Mouse (Mus musculus) midbrain, embryonic 16.5 days (tissue): Measurements from ENCODE around the gene Armc2. TPM values are rescaled to one million over a fixed set of nuclear protein-coding genes. Genes with fewer than 3 reads are reported as not detected.
A peak's percentile ranks its signal among the peaks of the same experiment; 100 is the strongest.

Experiments used
- ATAC-seq: fragments of 200-750 bp; cut with Nextera tagmentation; 2 replicates; pipeline ENCODE4 v1.8.0; 2017; ENCODE audit warnings: moderate TSS enrichment
- H3K27ac ChIP-seq: fragments of 300-500 bp; sonication (generic); 2 replicates; pipeline ENCODE4 v1.5.1; 2014; ENCODE audit warnings: mild to moderate bottlenecking, low read length, mixed read lengths
- H3K27me3 ChIP-seq: fragments of 300-500 bp; sonication (generic); 2 replicates; pipeline ENCODE4 v1.6.1; 2014; ENCODE audit warnings: low read depth, low read length, mixed read lengths; ENCODE audit not compliant: control insufficient read depth, insufficient read depth
- H3K36me3 ChIP-seq: fragments of 300-500 bp; sonication (generic); 2 replicates; pipeline ENCODE4 v1.6.1; 2014; ENCODE audit warnings: mild to moderate bottlenecking, low read length, moderate library complexity, mixed read lengths; ENCODE audit not compliant: control insufficient read depth, insufficient read depth
- H3K4me1 ChIP-seq: fragments of 300-500 bp; sonication (generic); 2 replicates; pipeline ENCODE4 v1.6.1; 2014; ENCODE audit warnings: mild to moderate bottlenecking, low read length, mixed read lengths; ENCODE audit not compliant: control insufficient read depth, insufficient read depth
- H3K4me2 ChIP-seq: fragments of 300-500 bp; sonication (generic); 2 replicates; pipeline ENCODE4 v1.6.1; 2014; ENCODE audit warnings: mild to moderate bottlenecking, low read length, mixed read lengths
- H3K4me3 ChIP-seq: fragments of 300-500 bp; sonication (generic); 2 replicates; pipeline ENCODE4 v1.5.1; 2014; ENCODE audit warnings: low read depth, mild to moderate bottlenecking, low read length, moderate library complexity, mixed read lengths
- H3K9ac ChIP-seq: fragments of 300-500 bp; sonication (generic); 2 replicates; pipeline ENCODE4 v1.6.1; 2014; ENCODE audit warnings: low read depth, low read length, mixed read lengths
- H3K9me3 ChIP-seq: fragments of 300-500 bp; sonication (generic); replicated peaks from 2 replicates; pipeline ENCODE4 v1.6.1; 2014; ENCODE audit warnings: mild to moderate bottlenecking, low read length, mixed read lengths; ENCODE audit not compliant: control insufficient read depth, poor library complexity, severe bottlenecking
- WGBS: fragments of 180-500 bp; shearing (Covaris S2); extraction: QIAGEN DNeasy Blood & Tissue Kit; methylation state at CpG from one replicate; pipeline ENCODE4 v1.1.7; 2014; 5-methylcytosine and 5-hydroxymethylcytosine counted together
- polyA plus RNA-seq: library from polyadenylated mRNA; unstranded; fragments of >200 nt; fragmentation: Nextera tagmentation; extraction: Ambion mirVana; gene quantifications from 2 replicates; pipeline ENCODE4 v1.2.1, GENCODE M21; 2015

The Armc2 gene
- polyA plus RNA-seq, 1 experiment from 2014 or later, result 12.1 TPM

DNA sequence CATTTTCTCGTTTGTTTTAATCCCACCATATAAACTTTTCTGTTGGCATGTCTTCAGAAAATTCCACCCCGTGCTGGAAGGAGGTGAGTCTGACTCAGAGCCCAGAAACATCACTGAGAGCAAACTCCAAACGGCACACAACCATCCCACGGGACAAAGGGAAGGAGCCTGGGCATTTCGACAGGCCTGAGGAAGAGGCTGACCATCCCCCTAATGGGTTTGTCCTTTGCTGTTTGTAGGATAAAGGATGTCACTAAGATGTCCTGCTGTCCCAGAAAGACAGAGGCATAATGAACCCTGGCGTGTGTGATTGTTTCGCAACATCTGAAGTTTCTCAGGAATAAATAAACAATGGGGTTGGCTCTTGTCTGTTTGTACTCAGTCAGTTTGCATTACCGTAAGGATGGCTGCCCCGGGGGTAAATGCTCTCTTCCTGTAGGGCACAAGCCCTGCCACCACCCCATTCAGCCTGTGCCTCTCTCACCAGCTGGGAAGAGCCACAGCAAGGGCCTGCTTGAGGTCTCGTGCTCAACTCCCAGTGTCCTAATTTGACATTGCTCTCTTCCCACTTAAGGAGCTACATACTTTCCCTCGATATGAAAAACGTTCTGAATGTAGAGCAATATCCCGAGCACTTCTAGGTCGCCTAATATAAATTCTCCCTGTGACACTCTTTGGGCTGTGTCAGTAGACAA is 26.7 kb downstream of the Armc2 start:
- Histone ChIP-seq H3K4me1 (peaks cover 3% of the 10 kb centered on the region; the same call in 1 of the 2 replicates), H3K4me3 (no peak overlapping the region), H3K27ac (no peak overlapping the region), H3K9me3 (no peaks in the 10 kb centered on the region), H3K9ac (no peak overlapping the region), H3K4me2 (no peak overlapping the region), H3K36me3 (no peaks in the 10 kb centered on the region), H3K27me3 (no peaks in the 10 kb centered on the region; the same call in 1 of the 2 replicates)
- WGBS, result 18% methylated on average over 14 of the region's 14 CpGs
- no peak for ATAC-seq

DNA sequence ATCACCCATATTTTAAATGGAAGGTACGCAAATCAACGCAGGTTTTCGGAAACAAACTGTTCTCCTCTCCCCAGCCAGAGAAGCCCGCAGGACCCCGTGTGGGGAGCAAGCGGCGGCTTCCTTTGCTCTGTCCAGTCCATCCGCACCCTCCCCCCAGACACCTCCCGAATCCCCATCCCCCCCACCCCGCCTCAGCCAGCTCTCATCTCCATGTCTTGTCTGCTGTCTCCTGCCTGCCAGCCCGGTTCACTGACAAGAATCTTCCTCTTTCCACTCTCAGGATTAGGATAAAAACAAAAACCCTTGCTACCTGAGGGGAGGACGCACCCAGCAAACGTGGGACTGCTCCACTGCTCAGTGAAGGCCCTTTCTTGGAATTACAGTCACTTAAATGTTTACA is 27.3 kb downstream of the Armc2 start:
- 17% methylated on average over 13 of the region's 13 CpGs for WGBS
- Histone ChIP-seq H3K27me3 (no peaks in the 10 kb centered on the region; the same call in 1 of the 2 replicates), H3K9ac (no peak overlapping the region), H3K4me3 (no peak overlapping the region), H3K4me2 (no peak overlapping the region), H3K4me1 (peaks cover 3% of the 10 kb centered on the region; the same call in 1 of the 2 replicates), H3K36me3 (no peaks in the 10 kb centered on the region), H3K27ac (no peak overlapping the region), H3K9me3 (no peaks in the 10 kb centered on the region)
- no peak for ATAC-seq

DNA sequence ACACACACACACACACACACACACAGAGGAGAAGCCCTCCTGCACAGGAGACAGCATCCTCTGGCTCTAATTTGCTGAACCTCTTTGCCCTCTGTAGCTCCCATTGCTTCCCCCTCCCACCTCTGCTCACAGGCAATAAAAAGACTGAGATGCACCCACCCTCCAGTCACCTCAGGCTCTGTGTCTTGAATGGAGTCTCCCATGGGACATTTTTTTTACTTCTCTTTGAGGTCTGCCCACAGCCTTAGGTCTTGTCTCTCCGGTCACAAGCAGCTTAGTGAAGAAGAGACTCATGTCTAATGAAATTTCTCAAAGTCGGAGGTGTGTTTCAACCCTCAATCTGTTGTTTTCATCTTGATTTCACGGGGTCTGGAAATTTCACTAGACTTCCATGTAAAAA is 29.3 kb downstream of the Armc2 start:
- Histone ChIP-seq H3K27ac (no peak overlapping the region), H3K4me1 (peaks cover 3% of the 10 kb centered on the region; the same call in 1 of the 2 replicates), H3K9ac (no peak overlapping the region), H3K27me3 (no peaks in the 10 kb centered on the region; the same call in 1 of the 2 replicates), H3K9me3 (no peaks in the 10 kb centered on the region), H3K4me3 (no peak overlapping the region), H3K36me3 (no peaks in the 10 kb centered on the region), H3K4me2 (no peak overlapping the region)
- no peak for ATAC-seq
- 89% methylated on average over 3 of the region's 3 CpGs for WGBS

DNA sequence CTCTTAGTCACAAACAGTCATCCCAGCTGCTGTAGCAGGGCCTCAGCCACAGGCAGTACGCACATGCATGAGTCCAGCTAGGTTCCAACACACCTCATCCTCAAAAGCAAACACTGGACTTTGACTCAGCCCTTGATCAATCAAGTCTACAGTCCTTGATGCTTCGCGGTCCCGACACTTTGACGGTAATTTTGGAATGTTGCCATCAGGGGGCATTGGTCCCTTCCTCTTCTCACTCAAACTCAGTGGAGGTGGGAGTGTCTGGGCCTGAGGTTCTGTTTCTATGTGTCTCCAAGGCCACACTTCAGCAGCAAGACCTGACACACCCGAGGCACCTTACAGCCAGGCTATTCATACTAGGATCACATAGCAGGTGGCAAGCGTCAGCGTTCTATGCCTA is 32.1 kb downstream of the Armc2 start:
- H3K9ac ChIP-seq, result no peak overlapping the region
- no peak overlapping the region for H3K4me3 ChIP-seq
- no peak overlapping the region for H3K27ac ChIP-seq
- WGBS, result 89% methylated on average over 8 of the region's 8 CpGs
- no peaks in the 10 kb centered on the region for H3K36me3 ChIP-seq
- no peak overlapping the region for H3K4me2 ChIP-seq
- H3K9me3 ChIP-seq, result no peaks in the 10 kb centered on the region
- ATAC-seq, result no peak
- peaks cover 3% of the 10 kb centered on the region; the same call in 1 of the 2 replicates for H3K4me1 ChIP-seq
- no peaks in the 10 kb centered on the region; the same call in 1 of the 2 replicates for H3K27me3 ChIP-seq

DNA sequence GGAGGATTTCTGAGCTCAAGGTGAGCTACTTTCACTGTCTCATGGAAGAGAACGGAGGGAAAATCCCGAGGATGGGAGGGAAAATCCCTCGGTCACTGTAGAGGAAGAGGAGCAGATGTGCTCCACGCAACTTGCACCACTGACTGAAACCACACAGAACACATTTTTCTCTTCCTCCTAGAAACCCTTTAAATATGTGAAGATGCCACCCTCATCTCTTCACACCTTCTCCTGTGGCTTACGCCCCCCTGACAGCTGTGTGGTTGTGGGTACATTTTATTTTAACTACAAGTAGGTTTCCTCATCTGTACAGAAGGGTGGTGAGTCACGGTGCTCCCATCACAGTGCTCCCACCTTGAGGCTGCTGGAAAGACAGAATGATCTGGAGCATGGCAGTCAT is 34.0 kb downstream of the Armc2 start:
- WGBS, result 91% methylated on average over 6 of the region's 6 CpGs
- no peak for ATAC-seq
- no peak overlapping the region for H3K9ac ChIP-seq

DNA sequence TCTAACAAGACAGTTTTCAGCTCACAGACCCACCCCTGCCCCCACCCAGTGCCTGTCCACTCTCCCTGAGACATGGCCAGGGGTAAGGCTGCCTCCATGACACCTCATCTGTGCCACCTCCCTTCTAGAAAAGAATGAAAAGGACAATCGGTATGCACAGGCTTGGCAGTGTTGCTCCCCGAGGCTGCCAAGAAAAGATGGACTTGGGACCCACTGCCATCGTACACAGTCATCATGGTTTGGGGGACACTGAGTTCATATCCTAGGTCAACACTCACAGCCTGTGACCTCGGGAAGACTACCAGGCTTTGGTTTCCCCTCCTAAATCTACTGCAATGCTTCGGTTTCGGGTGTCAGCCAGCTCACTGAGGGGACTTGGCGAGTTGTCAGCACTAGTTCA is 35.4 kb downstream of the Armc2 start:
- Histone ChIP-seq H3K27ac (no peak overlapping the region), H3K4me2 (no peak overlapping the region), H3K36me3 (no peaks in the 10 kb centered on the region), H3K9ac (no peak overlapping the region), H3K27me3 (no peaks in the 10 kb centered on the region), H3K4me3 (no peak overlapping the region), H3K4me1 (no peaks in the 10 kb centered on the region), H3K9me3 (no peaks in the 10 kb centered on the region)
- no peak for ATAC-seq
- WGBS, result 83% methylated on average over 7 of the region's 7 CpGs

More for the DNA sequence above, 34.0 kb downstream of the Armc2 start:
- Histone ChIP-seq H3K4me1 (no peaks in the 10 kb centered on the region), H3K4me3 (no peak overlapping the region), H3K27ac (no peak overlapping the region), H3K4me2 (no peak overlapping the region), H3K9me3 (no peaks in the 10 kb centered on the region), H3K27me3 (no peaks in the 10 kb centered on the region; the same call in 1 of the 2 replicates), H3K36me3 (no peaks in the 10 kb centered on the region)

DNA sequence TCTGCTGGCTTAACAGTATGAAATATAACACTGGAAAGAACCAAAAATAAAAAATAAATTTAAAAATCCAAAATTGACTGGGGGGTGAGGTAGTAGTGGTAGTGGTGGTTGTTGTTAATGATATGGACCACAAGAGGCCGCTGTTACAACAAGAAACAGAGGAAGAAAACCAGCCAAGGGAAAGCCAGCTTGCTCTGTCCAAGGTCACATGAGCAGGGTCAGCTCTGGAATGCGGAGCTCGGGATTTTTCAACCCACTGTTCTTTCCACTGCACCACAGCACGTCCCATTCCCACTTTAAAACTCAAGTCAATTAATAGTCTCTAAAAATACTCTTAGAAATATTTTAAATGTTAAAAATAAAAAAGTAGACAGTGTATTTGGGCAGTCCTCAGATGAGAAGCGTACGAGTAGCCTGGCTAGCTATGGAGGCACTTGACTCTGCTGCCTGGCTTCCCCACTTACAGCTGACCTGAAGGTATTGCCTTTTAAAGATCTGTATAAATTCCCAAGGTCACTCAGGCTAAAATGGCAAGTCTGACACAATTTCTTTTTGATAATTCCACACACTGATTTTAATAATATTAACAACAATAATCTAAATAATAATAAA is 37.4 kb downstream of the Armc2 start:
- ATAC-seq, result peak; percentile 45; the same call in 1 of the 2 replicates
- 26% methylated on average over 6 of the region's 6 CpGs for WGBS
- no peak overlapping the region for H3K4me2 ChIP-seq

DNA sequence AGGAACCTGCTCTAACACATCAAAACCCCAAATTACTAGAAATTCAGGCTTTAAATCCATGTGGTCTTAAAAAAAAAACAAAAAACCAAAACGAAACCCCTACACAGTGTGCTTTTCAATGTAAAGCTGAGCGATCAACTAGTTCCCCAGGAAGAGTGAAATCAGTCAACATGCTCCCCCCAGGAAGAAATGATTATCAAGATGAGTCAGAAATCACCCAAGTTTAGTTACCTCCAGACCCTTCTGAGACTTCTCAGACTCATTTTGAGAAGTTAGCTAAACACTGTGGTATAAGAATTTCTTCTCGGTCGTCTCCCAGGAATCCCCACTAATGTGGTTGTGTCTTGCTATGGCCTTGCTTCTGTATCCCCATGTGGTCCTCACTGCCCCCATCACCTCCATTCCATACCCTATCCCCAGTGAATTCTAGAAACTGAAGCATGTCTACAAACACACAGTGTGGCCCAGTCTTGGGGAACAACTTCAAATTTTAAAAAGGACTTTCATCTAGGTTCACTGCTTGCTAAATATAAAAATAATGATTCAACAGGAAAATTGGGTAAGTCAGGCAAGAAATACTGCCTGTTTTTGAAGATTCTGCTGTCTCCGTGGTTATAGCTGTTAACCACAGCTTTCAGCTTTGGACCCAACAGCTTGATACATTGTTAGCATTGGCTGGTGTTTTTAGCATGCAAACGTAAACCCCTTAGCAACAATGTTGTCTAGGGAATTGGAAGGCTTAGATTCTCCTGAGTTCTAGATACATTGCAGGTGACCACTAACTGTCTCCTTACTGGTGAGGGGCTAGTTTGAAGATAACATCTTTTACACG is 39.6 kb downstream of the Armc2 start:
- no peak for ATAC-seq
- no peaks in the 10 kb centered on the region for H3K4me1 ChIP-seq
- WGBS, result 80% methylated on average over 7 of the region's 7 CpGs

More for the DNA sequence above, 37.4 kb downstream of the Armc2 start:
- no peak overlapping the region for H3K27ac ChIP-seq
- no peaks in the 10 kb centered on the region for H3K9me3 ChIP-seq
- H3K4me3 ChIP-seq, result no peak overlapping the region
- no peaks in the 10 kb centered on the region for H3K36me3 ChIP-seq
- H3K4me1 ChIP-seq, result no peaks in the 10 kb centered on the region
- no peaks in the 10 kb centered on the region for H3K27me3 ChIP-seq
- no peak overlapping the region for H3K9ac ChIP-seq

More for the DNA sequence above, 39.6 kb downstream of the Armc2 start:
- Histone ChIP-seq H3K9me3 (no peaks in the 10 kb centered on the region), H3K4me3 (no peak overlapping the region), H3K27me3 (no peaks in the 10 kb centered on the region), H3K27ac (no peak overlapping the region), H3K36me3 (no peaks in the 10 kb centered on the region), H3K9ac (no peak overlapping the region), H3K4me2 (no peak overlapping the region)
